Mouse (Mus musculus): Measurements from ENCODE around the gene Lmtk2. TPM values are rescaled to one million over a fixed set of nuclear protein-coding genes. Genes with fewer than 3 reads are reported as not detected.
A peak's percentile ranks its signal among the peaks of the same experiment; 100 is the strongest.

The Lmtk2 gene
- polyA plus RNA-seq, 1 experiment from 2014 or later = 6.8 TPM

DNA sequence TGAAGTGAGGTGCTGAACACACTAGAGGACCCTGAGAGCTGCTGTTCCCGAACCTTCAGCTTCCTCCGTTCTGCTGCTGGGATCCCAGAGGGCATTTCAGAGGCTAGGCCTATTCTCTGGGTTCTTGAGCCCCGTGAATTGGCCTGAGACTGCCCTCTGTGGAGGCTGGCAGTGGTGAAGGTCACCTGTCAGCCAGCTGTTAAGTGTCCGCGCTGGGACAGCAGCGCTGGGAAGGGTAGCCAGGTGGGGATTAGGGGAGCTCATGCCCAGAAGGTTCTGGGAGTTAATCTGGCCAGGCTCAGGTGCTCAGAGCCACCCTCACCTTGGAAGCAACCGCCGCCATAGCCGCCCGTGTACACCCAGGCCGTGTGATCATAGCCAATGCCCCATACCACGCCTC lies 104.1 kb downstream of the Lmtk2 start:
- 88% methylated on average over 12 of the region's 12 CpGs for WGBS
- Histone ChIP-seq H3K9me3 (ENCODE audit: control insufficient read depth, low read length) (peaks cover 3% of the 10 kb centered on the region; the same call in 1 of the 2 replicates), H3K4me1 (ENCODE audit: control insufficient read depth, insufficient read depth, low read length) (no peaks in the 10 kb centered on the region), H3K9ac (ENCODE audit: low read depth, low read length) (no peak overlapping the region), H3K27ac (ENCODE audit: low read depth, low read length) (no peak overlapping the region), H3K4me2 (replicated peaks; ENCODE audit: low read depth, low read length) (no peak overlapping the region), H3K36me3 (ENCODE audit: control insufficient read depth, insufficient read depth, low read length) (peaks cover 35% of the 10 kb centered on the region), H3K4me3 (ENCODE audit: low read length) (no peak overlapping the region), H3K27me3 (ENCODE audit: control insufficient read depth, insufficient read depth, low read length) (no peaks in the 10 kb centered on the region)
- no peak for ATAC-seq (ENCODE audit: low FRiP score, low TSS enrichment)

DNA sequence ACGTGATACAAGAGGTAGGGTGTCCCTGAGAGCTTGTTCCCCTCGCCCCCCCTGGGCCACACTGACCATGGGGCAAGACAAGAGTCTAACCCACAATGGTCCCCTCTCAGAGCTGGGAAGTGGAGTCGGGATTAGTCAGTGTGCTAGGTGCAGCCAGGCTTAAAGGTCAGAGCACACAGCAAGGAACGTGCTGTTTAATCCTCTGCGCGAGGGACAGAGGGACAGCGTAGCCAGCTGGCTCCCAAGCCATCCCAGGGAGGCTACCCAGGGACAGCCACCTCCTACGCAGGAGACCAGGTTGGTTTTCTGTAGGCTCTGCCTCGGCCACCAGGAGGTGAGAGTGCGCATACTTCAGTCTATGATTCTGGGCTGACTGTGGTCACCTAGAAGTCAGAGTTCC lies 104.7 kb downstream of the Lmtk2 start:
- H3K4me3 ChIP-seq (ENCODE audit: low read length) = no peak overlapping the region
- no peak overlapping the region for H3K4me2 ChIP-seq (replicated peaks; ENCODE audit: low read depth, low read length)
- peaks cover 3% of the 10 kb centered on the region; the same call in 1 of the 2 replicates for H3K9me3 ChIP-seq (ENCODE audit: control insufficient read depth, low read length)
- no peak for ATAC-seq (ENCODE audit: low FRiP score, low TSS enrichment)
- WGBS = 80% methylated on average over 10 of the region's 10 CpGs
- H3K27ac ChIP-seq (ENCODE audit: low read depth, low read length) = no peak overlapping the region
- no peak overlapping the region for H3K9ac ChIP-seq (ENCODE audit: low read depth, low read length)
- no peaks in the 10 kb centered on the region for H3K27me3 ChIP-seq (ENCODE audit: control insufficient read depth, insufficient read depth, low read length)
- H3K36me3 ChIP-seq (ENCODE audit: control insufficient read depth, insufficient read depth, low read length) = peaks cover 41% of the 10 kb centered on the region
- H3K4me1 ChIP-seq (ENCODE audit: control insufficient read depth, insufficient read depth, low read length) = no peaks in the 10 kb centered on the region

DNA sequence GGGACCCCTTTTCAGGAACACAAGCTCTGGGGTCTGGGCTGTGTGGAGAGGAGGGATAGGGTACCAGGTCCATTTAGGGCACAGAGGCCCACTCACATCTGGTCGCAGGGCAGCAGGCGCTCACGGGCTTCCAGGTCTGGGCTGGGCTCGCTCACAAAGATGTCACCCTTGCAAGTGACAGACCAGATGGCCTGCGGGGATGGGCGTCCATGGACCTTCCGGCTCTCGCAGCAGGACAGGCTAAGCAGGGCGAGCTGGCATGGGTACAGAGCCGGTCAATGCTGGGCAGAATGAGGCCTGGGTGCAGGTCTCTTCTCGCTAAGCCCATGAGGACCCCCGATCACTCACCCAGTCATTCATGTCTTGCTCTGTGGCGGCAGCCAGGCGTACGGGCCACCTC lies 105.8 kb downstream of the Lmtk2 start:
- H3K27me3 ChIP-seq (ENCODE audit: control insufficient read depth, insufficient read depth, low read length) = no peaks in the 10 kb centered on the region
- peaks cover 3% of the 10 kb centered on the region; the same call in 1 of the 2 replicates for H3K9me3 ChIP-seq (ENCODE audit: control insufficient read depth, low read length)
- H3K27ac ChIP-seq (ENCODE audit: low read depth, low read length) = no peak overlapping the region
- H3K36me3 ChIP-seq (ENCODE audit: control insufficient read depth, insufficient read depth, low read length) = peaks cover 44% of the 10 kb centered on the region
- no peak for ATAC-seq (ENCODE audit: low FRiP score, low TSS enrichment)
- H3K9ac ChIP-seq (ENCODE audit: low read depth, low read length) = no peak overlapping the region
- WGBS = 92% methylated on average over 15 of the region's 15 CpGs
- H3K4me2 ChIP-seq (replicated peaks; ENCODE audit: low read depth, low read length) = no peak overlapping the region
- H3K4me1 ChIP-seq (ENCODE audit: control insufficient read depth, insufficient read depth, low read length) = no peaks in the 10 kb centered on the region
- no peak overlapping the region for H3K4me3 ChIP-seq (ENCODE audit: low read length)

DNA sequence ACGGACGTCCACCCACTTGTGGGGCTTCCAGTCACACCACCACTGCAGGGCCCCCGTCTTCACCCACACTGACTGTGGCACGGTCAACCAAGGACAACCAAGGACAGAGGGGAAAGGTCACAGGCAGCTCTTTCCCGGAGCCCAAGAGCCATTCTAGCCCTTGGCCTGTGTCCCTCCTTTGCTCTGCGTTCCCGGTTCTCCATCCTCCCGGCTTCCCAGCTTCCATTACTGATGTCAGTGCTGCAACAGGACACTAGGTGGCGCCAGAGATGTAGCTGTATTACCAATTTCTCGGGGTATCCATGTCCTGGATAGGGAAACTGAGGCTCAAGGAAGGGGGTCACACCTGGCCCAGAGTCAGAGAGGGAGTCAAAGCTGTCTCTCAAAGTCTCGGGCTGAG lies 107.2 kb downstream of the Lmtk2 start:
- Histone ChIP-seq H3K9me3 (ENCODE audit: control insufficient read depth, low read length) (peaks cover 2% of the 10 kb centered on the region; the same call in 1 of the 2 replicates), H3K27me3 (ENCODE audit: control insufficient read depth, insufficient read depth, low read length) (no peaks in the 10 kb centered on the region), H3K36me3 (ENCODE audit: control insufficient read depth, insufficient read depth, low read length) (peaks cover 39% of the 10 kb centered on the region), H3K27ac (ENCODE audit: low read depth, low read length) (no peak overlapping the region), H3K9ac (ENCODE audit: low read depth, low read length) (no peak overlapping the region), H3K4me3 (ENCODE audit: low read length) (no peak overlapping the region), H3K4me1 (ENCODE audit: control insufficient read depth, insufficient read depth, low read length) (no peaks in the 10 kb centered on the region), H3K4me2 (replicated peaks; ENCODE audit: low read depth, low read length) (no peak overlapping the region)
- ATAC-seq (ENCODE audit: low FRiP score, low TSS enrichment) = 0 out of 2 replicates have a peak, but pooled peaks have one; percentile 7
- WGBS = 56% methylated on average over 11 of the region's 11 CpGs

DNA sequence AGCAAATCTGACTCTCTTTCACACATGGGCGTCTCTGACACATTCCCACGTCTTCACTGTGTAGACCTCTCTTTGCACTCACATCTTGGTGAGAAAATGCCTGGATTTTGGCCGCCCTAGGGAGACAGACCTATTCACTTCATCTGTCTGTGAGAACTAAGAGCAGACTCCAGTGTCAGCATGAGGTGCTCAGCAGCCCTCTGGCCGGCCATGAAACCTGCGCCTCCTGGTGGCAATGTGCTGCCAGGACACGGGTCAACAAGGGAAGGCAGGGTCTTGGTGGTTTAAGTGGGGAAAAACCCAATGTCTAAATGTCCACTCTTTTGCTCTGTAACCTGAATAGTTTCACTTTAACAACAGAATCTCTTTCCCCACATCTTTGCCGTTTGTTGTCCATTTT lies 114.2 kb downstream of the Lmtk2 start:
- WGBS = 30% methylated on average over 7 of the region's 7 CpGs
- H3K27ac ChIP-seq (ENCODE audit: low read depth, low read length) = no peak overlapping the region
- ATAC-seq (ENCODE audit: low FRiP score, low TSS enrichment) = no peak; the same call in 1 of the 2 replicates
- H3K4me2 ChIP-seq (replicated peaks; ENCODE audit: low read depth, low read length) = no peak overlapping the region
- peaks cover 8% of the 10 kb centered on the region for H3K36me3 ChIP-seq (ENCODE audit: control insufficient read depth, insufficient read depth, low read length)
- no peaks in the 10 kb centered on the region for H3K4me1 ChIP-seq (ENCODE audit: control insufficient read depth, insufficient read depth, low read length)
- no peaks in the 10 kb centered on the region for H3K27me3 ChIP-seq (ENCODE audit: control insufficient read depth, insufficient read depth, low read length)
- no peak overlapping the region for H3K9ac ChIP-seq (ENCODE audit: low read depth, low read length)
- H3K9me3 ChIP-seq (ENCODE audit: control insufficient read depth, low read length) = no peaks in the 10 kb centered on the region
- no peak overlapping the region for H3K4me3 ChIP-seq (ENCODE audit: low read length)

DNA sequence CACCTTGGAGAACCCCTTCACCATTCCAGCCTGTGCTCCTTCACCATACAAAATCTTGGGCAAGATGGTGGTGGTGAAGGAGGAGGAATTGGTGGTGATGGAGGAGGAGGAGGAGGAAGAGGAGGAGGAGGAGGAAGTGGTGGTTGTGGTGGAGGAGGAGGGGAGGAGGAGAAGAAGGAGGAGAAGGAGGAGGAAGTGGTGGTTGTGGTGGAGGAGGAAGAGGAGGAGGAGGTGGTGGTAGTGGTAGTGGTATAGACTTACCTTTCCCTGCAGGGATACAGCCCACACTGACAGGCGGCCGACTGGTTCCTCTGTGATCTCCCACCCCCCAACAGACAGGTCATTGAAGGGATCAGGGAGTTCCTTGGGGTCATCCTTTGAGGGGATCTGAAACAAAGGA lies 115.8 kb downstream of the Lmtk2 start:
- no peak overlapping the region for H3K9ac ChIP-seq (ENCODE audit: low read depth, low read length)
- 61% methylated on average over 2 of the region's 2 CpGs for WGBS
- no peaks in the 10 kb centered on the region for H3K4me1 ChIP-seq (ENCODE audit: control insufficient read depth, insufficient read depth, low read length)
- no peaks in the 10 kb centered on the region for H3K9me3 ChIP-seq (ENCODE audit: control insufficient read depth, low read length)
- H3K36me3 ChIP-seq (ENCODE audit: control insufficient read depth, insufficient read depth, low read length) = no peaks in the 10 kb centered on the region; the same call in 1 of the 2 replicates
- H3K27me3 ChIP-seq (ENCODE audit: control insufficient read depth, insufficient read depth, low read length) = no peaks in the 10 kb centered on the region
- H3K4me2 ChIP-seq (replicated peaks; ENCODE audit: low read depth, low read length) = no peak overlapping the region
- no peak overlapping the region for H3K27ac ChIP-seq (ENCODE audit: low read depth, low read length)
- no peak for ATAC-seq (ENCODE audit: low FRiP score, low TSS enrichment)
- H3K4me3 ChIP-seq (ENCODE audit: low read length) = no peak overlapping the region

DNA sequence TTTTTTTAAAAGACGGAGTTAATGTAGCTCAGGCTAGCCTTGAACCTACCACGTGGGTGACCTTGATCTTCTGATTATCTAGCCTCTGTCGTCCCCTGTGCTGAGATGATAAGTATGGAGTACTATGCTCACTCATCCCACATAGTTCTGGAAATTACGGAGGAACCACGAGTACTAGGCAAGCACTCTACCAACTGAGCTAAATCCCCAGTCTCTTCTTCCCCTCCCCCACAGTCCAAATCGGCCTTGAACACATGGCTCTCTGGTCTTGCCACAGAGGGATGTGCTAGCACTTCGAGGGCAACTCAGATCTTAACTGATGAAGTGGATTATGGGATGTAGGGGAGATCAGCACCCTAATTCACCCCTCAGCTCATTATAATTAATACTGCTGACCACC lies 117.8 kb downstream of the Lmtk2 start:
- no peak overlapping the region for H3K4me3 ChIP-seq (ENCODE audit: low read length)
- H3K4me2 ChIP-seq (replicated peaks; ENCODE audit: low read depth, low read length) = no peak overlapping the region
- H3K36me3 ChIP-seq (ENCODE audit: control insufficient read depth, insufficient read depth, low read length) = no peaks in the 10 kb centered on the region; the same call in 1 of the 2 replicates
- H3K4me1 ChIP-seq (ENCODE audit: control insufficient read depth, insufficient read depth, low read length) = peaks cover 7% of the 10 kb centered on the region; the same call in 1 of the 2 replicates
- H3K27me3 ChIP-seq (ENCODE audit: control insufficient read depth, insufficient read depth, low read length) = no peaks in the 10 kb centered on the region
- WGBS = 88% methylated on average over 7 of the region's 7 CpGs
- no peaks in the 10 kb centered on the region for H3K9me3 ChIP-seq (ENCODE audit: control insufficient read depth, low read length)
- H3K9ac ChIP-seq (ENCODE audit: low read depth, low read length) = no peak overlapping the region
- no peak overlapping the region for H3K27ac ChIP-seq (ENCODE audit: low read depth, low read length)
- ATAC-seq (ENCODE audit: low FRiP score, low TSS enrichment) = no peak

DNA sequence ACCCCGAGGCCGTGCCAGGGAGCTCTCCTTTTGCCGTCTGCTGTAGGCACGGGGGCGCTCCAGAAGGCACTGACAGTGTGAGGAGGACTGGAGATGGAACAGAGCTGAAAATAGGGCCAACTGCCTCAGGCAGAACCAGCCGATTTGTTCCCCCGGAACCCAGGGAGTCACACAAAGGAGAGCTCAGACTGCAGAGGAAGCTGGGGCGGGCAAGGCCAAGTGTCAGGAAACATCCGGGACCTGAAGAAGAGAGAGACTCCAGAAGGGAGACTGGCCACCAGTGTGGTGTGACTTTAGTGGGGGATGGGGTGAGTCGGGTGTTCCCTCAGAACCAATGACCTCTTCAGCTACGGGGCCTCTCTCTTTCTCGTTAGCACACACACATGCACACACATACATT lies 119.1 kb downstream of the Lmtk2 start:
- Histone ChIP-seq H3K27ac (ENCODE audit: low read depth, low read length) (no peak overlapping the region), H3K9me3 (ENCODE audit: control insufficient read depth, low read length) (no peaks in the 10 kb centered on the region)

DNA sequence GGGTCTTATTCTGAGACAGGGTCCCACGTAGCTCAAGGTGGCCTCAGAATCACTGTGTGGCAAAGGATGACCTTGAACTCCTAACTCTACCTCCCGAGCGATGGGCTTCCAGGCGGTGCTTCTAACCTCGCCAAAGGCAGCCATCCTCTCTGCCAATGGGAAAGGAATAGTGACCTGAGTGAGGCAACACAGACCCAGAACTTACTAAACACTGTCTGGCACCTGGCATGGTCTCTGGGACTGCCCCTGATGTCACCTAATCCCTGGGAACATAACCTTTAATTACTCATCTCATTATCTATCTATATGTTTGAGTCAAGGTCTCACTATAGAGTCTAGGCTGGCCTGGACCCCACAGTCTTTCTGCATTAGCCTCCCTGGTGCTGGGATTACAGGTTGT lies 119.7 kb downstream of the Lmtk2 start:
- Histone ChIP-seq H3K36me3 (ENCODE audit: control insufficient read depth, insufficient read depth, low read length) (no peaks in the 10 kb centered on the region; the same call in 1 of the 2 replicates), H3K9ac (ENCODE audit: low read depth, low read length) (no peak overlapping the region), H3K9me3 (ENCODE audit: control insufficient read depth, low read length) (no peaks in the 10 kb centered on the region), H3K4me3 (ENCODE audit: low read length) (no peak overlapping the region), H3K4me2 (replicated peaks; ENCODE audit: low read depth, low read length) (no peak overlapping the region), H3K27ac (ENCODE audit: low read depth, low read length) (no peak overlapping the region), H3K27me3 (ENCODE audit: control insufficient read depth, insufficient read depth, low read length) (no peaks in the 10 kb centered on the region), H3K4me1 (ENCODE audit: control insufficient read depth, insufficient read depth, low read length) (peaks cover 7% of the 10 kb centered on the region; the same call in 1 of the 2 replicates)
- ATAC-seq (ENCODE audit: low FRiP score, low TSS enrichment) = no peak
- 89% methylated on average over 5 of the region's 5 CpGs for WGBS

More for the DNA sequence above, 119.1 kb downstream of the Lmtk2 start:
- WGBS = 73% methylated on average over 12 of the region's 12 CpGs
- Histone ChIP-seq H3K4me2 (replicated peaks; ENCODE audit: low read depth, low read length) (no peak overlapping the region), H3K27me3 (ENCODE audit: control insufficient read depth, insufficient read depth, low read length) (no peaks in the 10 kb centered on the region), H3K36me3 (ENCODE audit: control insufficient read depth, insufficient read depth, low read length) (no peaks in the 10 kb centered on the region; the same call in 1 of the 2 replicates), H3K4me3 (ENCODE audit: low read length) (no peak overlapping the region), H3K4me1 (ENCODE audit: control insufficient read depth, insufficient read depth, low read length) (peaks cover 7% of the 10 kb centered on the region; the same call in 1 of the 2 replicates), H3K9ac (ENCODE audit: low read depth, low read length) (peak overlapping the region; percentile 23; the same call in 1 of the 2 replicates)
- ATAC-seq (ENCODE audit: low FRiP score, low TSS enrichment) = no peak
